Mouse (Mus musculus) midbrain, embryonic 15.5 days (tissue): Measurements from ENCODE around the gene Ptprd. TPM values are rescaled to one million over a fixed set of nuclear protein-coding genes. Genes with fewer than 3 reads are reported as not detected.
A peak's percentile ranks its signal among the peaks of the same experiment; 100 is the strongest.

Source experiments
- ATAC-seq: fragments of 200-750 bp; cut with Nextera tagmentation; replicated peaks from 2 replicates; pipeline ENCODE4 v1.8.0; 2017; ENCODE audit warnings: moderate TSS enrichment
- H3K27ac ChIP-seq: fragments of 300-500 bp; sonication (generic); 2 replicates; pipeline ENCODE4 v1.5.1; 2015; ENCODE audit warnings: mild to moderate bottlenecking, inconsistent platforms
- H3K27me3 ChIP-seq: fragments of 300-500 bp; sonication (generic); replicated peaks from 2 replicates; pipeline ENCODE4 v1.6.1; 2015; ENCODE audit warnings: inconsistent platforms
- H3K36me3 ChIP-seq: fragments of 300-500 bp; sonication (generic); replicated peaks from 2 replicates; pipeline ENCODE4 v1.6.1; 2015; ENCODE audit warnings: inconsistent platforms
- H3K4me1 ChIP-seq: fragments of 300-500 bp; sonication (generic); 2 replicates; pipeline ENCODE4 v1.6.1; 2015; ENCODE audit warnings: inconsistent platforms
- H3K4me2 ChIP-seq: fragments of 300-500 bp; sonication (generic); 2 replicates; pipeline ENCODE4 v1.6.1; 2015; ENCODE audit warnings: inconsistent platforms, mild to moderate bottlenecking, moderate library complexity
- H3K4me3 ChIP-seq: fragments of 300-500 bp; sonication (generic); 2 replicates; pipeline ENCODE4 v1.5.1; 2015; ENCODE audit warnings: mild to moderate bottlenecking, inconsistent platforms
- H3K9ac ChIP-seq: fragments of 300-500 bp; sonication (generic); 2 replicates; pipeline ENCODE4 v1.6.1; 2015; ENCODE audit warnings: mild to moderate bottlenecking, inconsistent platforms
- H3K9me3 ChIP-seq: fragments of 300-500 bp; sonication (generic); 2 replicates; pipeline ENCODE4 v1.6.1; 2016; ENCODE audit warnings: inconsistent platforms
- WGBS: fragments of 180-500 bp; shearing (Covaris S2); methylation state at CpG from one replicate; pipeline ENCODE4 v1.1.7; 2015; ENCODE audit warnings: mixed read lengths; 5-methylcytosine and 5-hydroxymethylcytosine counted together
- polyA plus RNA-seq: library from polyadenylated mRNA; unstranded; fragments of >200 nt; fragmentation: Nextera tagmentation; extraction: Ambion mirVana; gene quantifications from 2 replicates; pipeline ENCODE4 v1.2.1, GENCODE M21; 2015

Gene Ptprd
- polyA plus RNA-seq, 1 experiment from 2014 or later: 91.7 TPM

DNA sequence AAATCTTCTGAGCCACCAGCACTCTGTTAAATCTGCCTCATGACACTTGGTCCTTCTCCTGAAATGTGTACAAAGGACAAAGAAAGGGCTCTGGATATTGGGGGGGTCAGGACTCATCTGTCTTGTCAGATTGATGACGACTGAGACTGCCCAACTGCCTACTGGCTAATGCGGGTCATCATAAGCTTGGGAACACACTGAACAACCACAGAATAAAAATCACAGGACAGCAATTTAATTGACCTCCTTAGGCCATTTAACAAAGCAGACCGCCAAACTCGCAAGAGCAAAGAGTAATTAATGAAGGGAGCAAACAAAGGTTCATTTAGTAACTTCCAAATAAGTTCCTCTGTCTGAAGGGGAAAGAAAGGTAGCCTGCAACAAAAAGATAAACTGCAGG, 2215.9 kb downstream of the Ptprd start:
- Histone ChIP-seq H3K27ac (no peak overlapping the region), H3K36me3 (no peaks in the 10 kb centered on the region), H3K4me3 (no peak overlapping the region), H3K4me1 (no peaks in the 10 kb centered on the region), H3K4me2 (no peak overlapping the region), H3K27me3 (no peaks in the 10 kb centered on the region), H3K9ac (no peak overlapping the region), H3K9me3 (no peaks in the 10 kb centered on the region)
- no peak for ATAC-seq
- 68% methylated on average over 4 of the region's 4 CpGs for WGBS

DNA sequence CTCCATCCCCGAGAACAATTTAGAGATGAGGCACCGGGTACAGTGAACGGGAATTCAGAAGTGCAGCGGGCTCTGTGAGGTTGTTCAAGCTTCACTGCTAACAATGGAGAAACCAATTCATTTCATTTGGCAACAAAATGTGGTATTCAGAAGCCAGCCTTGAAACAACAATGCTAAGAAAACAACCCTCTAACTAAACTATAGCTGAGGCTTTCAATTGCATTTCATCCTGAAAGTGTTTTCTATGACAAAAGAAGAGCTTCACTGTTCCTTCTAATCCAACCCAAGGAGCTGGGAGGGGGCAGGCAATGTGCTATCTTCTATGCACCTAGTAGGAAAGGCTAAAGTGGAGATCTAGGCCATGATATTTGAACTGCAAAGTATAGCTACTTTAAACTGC, 2217.2 kb downstream of the Ptprd start:
- Histone ChIP-seq H3K27me3 (no peaks in the 10 kb centered on the region), H3K4me3 (no peak overlapping the region), H3K9ac (no peak overlapping the region), H3K4me1 (no peaks in the 10 kb centered on the region), H3K4me2 (no peak overlapping the region), H3K36me3 (no peaks in the 10 kb centered on the region), H3K27ac (no peak overlapping the region), H3K9me3 (no peaks in the 10 kb centered on the region)
- WGBS: 64% methylated on average over 4 of the region's 4 CpGs
- ATAC-seq: no peak

DNA sequence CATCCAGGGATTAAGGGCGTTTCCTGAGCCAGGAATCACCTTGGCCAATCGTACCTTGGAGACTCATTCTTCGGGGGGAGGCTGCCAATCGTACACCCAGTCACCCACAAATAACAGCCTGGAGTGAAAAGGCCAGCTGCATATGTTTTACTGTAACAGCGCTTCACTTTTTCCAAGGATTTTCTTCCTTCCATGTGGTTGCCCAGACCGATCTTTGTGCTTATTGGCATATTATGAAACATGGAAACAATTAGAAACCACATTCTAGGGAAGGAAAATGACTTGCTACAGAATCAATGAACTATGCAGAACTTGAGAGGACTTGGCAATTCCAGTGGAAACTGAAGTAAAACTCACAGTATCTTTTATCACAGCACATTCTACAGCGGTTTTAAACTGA, 2218.7 kb downstream of the Ptprd start:
- H3K36me3 ChIP-seq: no peaks in the 10 kb centered on the region
- no peaks in the 10 kb centered on the region for H3K27me3 ChIP-seq
- H3K9ac ChIP-seq: no peak overlapping the region
- H3K4me3 ChIP-seq: no peak overlapping the region
- WGBS: 89% methylated on average over 7 of the region's 7 CpGs
- H3K27ac ChIP-seq: no peak overlapping the region
- H3K4me1 ChIP-seq: no peaks in the 10 kb centered on the region
- H3K9me3 ChIP-seq: no peaks in the 10 kb centered on the region
- ATAC-seq: no peak
- no peak overlapping the region for H3K4me2 ChIP-seq

DNA sequence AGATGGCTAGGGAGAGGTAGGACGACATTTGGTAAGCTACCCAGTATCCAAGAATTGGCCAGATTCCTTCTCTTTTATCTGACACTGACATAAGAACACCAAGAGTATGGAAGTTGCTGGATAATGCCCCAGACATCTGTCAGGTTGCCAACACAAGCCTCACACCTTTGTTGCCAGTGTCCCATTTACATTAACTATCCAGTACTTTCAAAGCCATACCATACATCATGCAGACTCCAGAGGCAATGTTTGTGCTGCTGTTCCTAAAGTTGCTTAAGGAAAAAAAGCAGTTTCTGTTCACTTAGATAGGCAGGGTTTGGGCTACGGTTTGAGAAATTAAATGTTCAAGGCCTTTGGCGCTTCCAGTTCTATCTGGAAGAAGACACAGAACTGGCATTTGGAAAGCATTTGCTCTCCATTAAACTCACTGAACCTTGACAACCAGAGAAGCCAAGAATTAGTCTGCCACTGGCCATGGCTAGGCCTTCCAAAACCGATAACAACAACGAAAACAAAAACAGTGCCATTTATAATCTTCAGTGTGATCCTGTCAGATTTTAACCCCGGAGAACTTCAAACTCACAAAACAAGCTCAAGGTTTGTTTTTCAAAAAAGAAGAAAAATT, 2220.0 kb downstream of the Ptprd start:
- 84% methylated on average over 6 of the region's 6 CpGs for WGBS
- Histone ChIP-seq H3K27me3 (no peaks in the 10 kb centered on the region), H3K27ac (no peak overlapping the region), H3K4me3 (no peak overlapping the region), H3K9me3 (no peaks in the 10 kb centered on the region), H3K9ac (no peak overlapping the region), H3K4me2 (no peak overlapping the region), H3K36me3 (no peaks in the 10 kb centered on the region), H3K4me1 (no peaks in the 10 kb centered on the region)
- no peak for ATAC-seq

DNA sequence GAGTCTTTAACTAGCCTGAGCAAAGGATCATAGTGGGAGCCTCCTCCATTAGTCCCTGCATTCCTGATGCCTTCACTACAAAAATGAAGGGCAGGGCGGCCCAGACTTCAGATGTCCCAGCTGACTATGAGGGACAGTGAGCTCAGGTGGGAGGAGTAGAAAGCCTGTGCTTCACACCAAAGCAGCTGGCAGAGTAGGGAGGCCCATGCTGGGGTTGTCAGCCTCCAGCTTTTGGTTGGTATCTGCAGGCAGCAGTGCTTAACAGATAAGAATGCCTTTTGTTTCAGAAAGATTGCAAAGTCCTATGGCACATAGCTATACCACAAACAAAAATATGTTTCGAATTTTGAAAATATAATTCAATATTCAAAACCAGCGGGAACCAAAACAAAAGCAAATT, 2237.0 kb downstream of the Ptprd start:
- H3K9me3 ChIP-seq: no peaks in the 10 kb centered on the region
- H3K36me3 ChIP-seq: no peaks in the 10 kb centered on the region
- 87% methylated on average over 3 of the region's 3 CpGs for WGBS
- no peaks in the 10 kb centered on the region for H3K27me3 ChIP-seq
- ATAC-seq: no peak
- no peak overlapping the region for H3K4me2 ChIP-seq
- no peak overlapping the region for H3K9ac ChIP-seq
- no peaks in the 10 kb centered on the region for H3K4me1 ChIP-seq
- no peak overlapping the region for H3K4me3 ChIP-seq
- H3K27ac ChIP-seq: no peak overlapping the region

- Histone ChIP-seq H3K27ac (no peak overlapping the region), H3K9me3 (no peaks in the 10 kb centered on the region), H3K4me2 (no peak overlapping the region), H3K27me3 (no peaks in the 10 kb centered on the region), H3K4me3 (no peak overlapping the region), H3K4me1 (no peaks in the 10 kb centered on the region), H3K36me3 (no peaks in the 10 kb centered on the region), H3K9ac (no peak overlapping the region)
- peak; percentile 69 for ATAC-seq
- 64% methylated on average over 1 of the region's 1 CpGs for WGBS
Measured at GRCm38 (mm10) chr4:75973322-75973721, 2238.4 kb downstream of the Ptprd start.

DNA sequence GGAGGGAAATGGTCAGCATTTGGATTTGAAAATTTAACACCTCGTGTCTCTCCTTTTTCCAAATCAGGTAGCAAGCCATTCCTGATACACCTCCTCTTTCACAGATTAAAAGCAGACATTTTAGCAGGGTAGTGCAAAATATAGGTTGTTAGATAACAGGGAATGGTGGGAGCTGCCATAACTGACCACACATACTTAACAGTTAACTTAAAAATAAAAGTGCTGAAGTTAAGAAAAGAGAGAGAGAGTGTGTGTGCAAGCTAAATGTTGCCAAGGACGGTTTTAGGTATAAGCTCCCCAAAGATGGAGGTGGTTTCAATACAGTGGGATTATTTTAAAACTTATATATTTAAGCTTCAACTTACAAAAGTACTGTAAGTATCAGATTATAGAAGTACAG, 2241.8 kb downstream of the Ptprd start:
- no peak for ATAC-seq
- no peaks in the 10 kb centered on the region for H3K9me3 ChIP-seq
- no peak overlapping the region for H3K4me3 ChIP-seq
- H3K27me3 ChIP-seq: no peaks in the 10 kb centered on the region
- H3K9ac ChIP-seq: no peak overlapping the region
- H3K27ac ChIP-seq: no peak overlapping the region
- H3K4me2 ChIP-seq: no peak overlapping the region
- H3K36me3 ChIP-seq: no peaks in the 10 kb centered on the region
- 89% methylated on average over 2 of the region's 2 CpGs for WGBS
- no peaks in the 10 kb centered on the region for H3K4me1 ChIP-seq

GRCm38 (mm10) chr4:75968618-75969017, 2243.1 kb downstream of the Ptprd start:
- ATAC-seq: no peak
- WGBS: 80% methylated on average over 2 of the region's 2 CpGs
- no peak overlapping the region for H3K4me3 ChIP-seq

GRCm38 (mm10) chr4:75965810-75966209, 2246.0 kb downstream of the Ptprd start:
- WGBS: 82% methylated on average over 3 of the region's 3 CpGs
- Histone ChIP-seq H3K27ac (no peak overlapping the region), H3K27me3 (no peaks in the 10 kb centered on the region), H3K36me3 (no peaks in the 10 kb centered on the region), H3K4me2 (no peak overlapping the region), H3K4me1 (no peaks in the 10 kb centered on the region), H3K9me3 (no peaks in the 10 kb centered on the region), H3K4me3 (no peak overlapping the region), H3K9ac (no peak overlapping the region)
- no peak for ATAC-seq

More at GRCm38 (mm10) chr4:75968618-75969017, 2243.1 kb downstream of the Ptprd start:
- Histone ChIP-seq H3K27me3 (no peaks in the 10 kb centered on the region), H3K9ac (no peak overlapping the region), H3K9me3 (no peaks in the 10 kb centered on the region), H3K36me3 (no peaks in the 10 kb centered on the region), H3K4me2 (no peak overlapping the region), H3K4me1 (no peaks in the 10 kb centered on the region), H3K27ac (no peak overlapping the region)

- H3K27ac ChIP-seq: no peak overlapping the region
- no peak overlapping the region for H3K9ac ChIP-seq
- no peak overlapping the region for H3K4me3 ChIP-seq
- H3K36me3 ChIP-seq: no peaks in the 10 kb centered on the region
- no peaks in the 10 kb centered on the region for H3K4me1 ChIP-seq
- no peaks in the 10 kb centered on the region for H3K27me3 ChIP-seq
- no peaks in the 10 kb centered on the region for H3K9me3 ChIP-seq
- 93% methylated on average over 2 of the region's 2 CpGs for WGBS
- no peak overlapping the region for H3K4me2 ChIP-seq
- no peak for ATAC-seq
Measured at GRCm38 (mm10) chr4:75962916-75963315, 2248.8 kb downstream of the Ptprd start.

DNA sequence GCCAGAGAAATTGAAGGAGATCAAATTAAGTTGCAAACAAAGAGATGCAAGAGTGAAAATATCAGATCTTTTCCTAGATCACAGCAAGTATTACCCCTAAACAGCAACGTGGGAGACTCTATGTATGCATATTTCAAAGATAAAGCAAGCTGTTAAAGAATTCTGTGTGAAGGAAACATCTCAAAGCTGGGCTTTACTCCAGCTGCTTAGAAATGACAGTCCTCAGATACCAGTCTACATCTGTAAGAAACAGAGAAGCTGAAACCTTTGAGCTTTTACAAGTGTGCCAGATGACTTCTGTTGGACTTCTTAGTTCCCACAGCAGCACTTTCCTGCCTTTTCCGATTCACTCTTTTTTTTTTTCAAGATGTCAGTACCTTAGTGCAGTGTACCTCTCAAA, 2249.9 kb downstream of the Ptprd start:
- H3K4me1 ChIP-seq: no peaks in the 10 kb centered on the region
- H3K9ac ChIP-seq: no peak overlapping the region
- ATAC-seq: no peak
- no peaks in the 10 kb centered on the region for H3K36me3 ChIP-seq
- H3K27ac ChIP-seq: no peak overlapping the region
- no peak overlapping the region for H3K4me3 ChIP-seq
- H3K9me3 ChIP-seq: no peaks in the 10 kb centered on the region
- H3K27me3 ChIP-seq: no peaks in the 10 kb centered on the region
- 72% methylated on average over 2 of the region's 2 CpGs for WGBS
- H3K4me2 ChIP-seq: no peak overlapping the region

DNA sequence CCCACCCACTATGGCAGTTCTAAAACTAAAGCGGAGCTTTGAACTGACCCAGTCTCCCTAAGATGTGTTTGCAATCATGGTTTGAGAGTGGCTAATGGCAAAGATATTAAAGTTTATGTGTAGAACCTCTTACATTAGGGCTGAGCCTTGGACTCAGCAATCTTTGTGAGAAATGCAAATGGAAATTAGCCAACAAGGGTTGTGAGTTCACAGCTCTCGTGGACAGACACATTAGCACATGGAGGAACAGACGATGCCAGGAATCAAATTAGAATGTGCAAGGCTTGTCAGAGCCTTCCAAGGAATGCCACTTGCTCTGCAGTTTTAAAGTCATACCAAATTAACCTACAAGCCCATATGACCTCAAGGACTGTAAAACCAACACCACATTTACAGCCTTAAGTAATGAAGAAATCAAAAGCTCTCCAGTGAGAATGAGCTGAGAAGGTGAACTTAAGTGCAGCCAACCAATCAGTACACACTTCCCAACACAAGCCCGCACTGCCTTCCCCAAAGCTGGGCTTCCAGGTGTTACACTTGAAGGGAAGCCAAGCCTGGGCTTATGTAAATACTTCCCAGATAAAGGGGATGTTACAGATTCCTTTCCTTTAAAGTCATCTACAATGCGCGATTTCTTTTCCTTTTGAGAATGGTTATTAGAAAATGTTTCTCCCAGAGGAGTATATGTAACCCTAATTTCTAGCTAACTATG, 2258.3 kb downstream of the Ptprd start:
- H3K36me3 ChIP-seq: peaks cover 4% of the 10 kb centered on the region; the same call in 1 of the 2 replicates
- no peak overlapping the region for H3K4me2 ChIP-seq
- H3K9ac ChIP-seq: no peak overlapping the region
- H3K4me3 ChIP-seq: no peak overlapping the region
- H3K4me1 ChIP-seq: no peaks in the 10 kb centered on the region
- H3K9me3 ChIP-seq: no peaks in the 10 kb centered on the region
- 84% methylated on average over 6 of the region's 6 CpGs for WGBS
- no peaks in the 10 kb centered on the region for H3K27me3 ChIP-seq
- H3K27ac ChIP-seq: no peak overlapping the region
- ATAC-seq: no peak

- Histone ChIP-seq H3K27me3 (no peaks in the 10 kb centered on the region), H3K9ac (no peak overlapping the region), H3K9me3 (no peaks in the 10 kb centered on the region), H3K27ac (no peak overlapping the region), H3K36me3 (peaks cover 4% of the 10 kb centered on the region; the same call in 1 of the 2 replicates), H3K4me1 (no peaks in the 10 kb centered on the region), H3K4me3 (no peak overlapping the region), H3K4me2 (no peak overlapping the region)
- 79% methylated on average over 4 of the region's 4 CpGs for WGBS
- no peak for ATAC-seq
Measured at GRCm38 (mm10) chr4:75950582-75950981, 2261.2 kb downstream of the Ptprd start.
